In the genomic region with DNA sequence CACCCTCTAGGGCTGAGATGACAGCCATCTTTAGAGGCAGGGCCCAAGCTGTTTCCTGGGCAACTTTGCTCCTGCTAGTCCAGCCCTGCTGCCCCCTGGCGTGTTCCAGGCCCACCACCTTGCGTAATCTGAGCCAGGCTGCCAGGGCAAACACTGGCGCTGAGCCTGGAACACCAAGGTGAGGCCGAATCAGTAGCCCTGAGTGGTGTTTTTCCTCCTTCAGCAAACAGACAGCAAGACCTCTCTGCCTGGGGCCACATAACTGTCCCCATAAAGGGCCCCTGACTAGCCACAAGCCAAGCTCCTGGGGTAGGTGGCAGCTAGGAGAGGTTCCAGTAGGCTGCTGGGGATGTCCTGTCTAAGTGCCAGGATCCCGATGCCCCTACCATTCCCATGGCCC, we compare ENCODE assay signal across 8 mouse cellular contexts. TPM values are rescaled to one million over a fixed set of nuclear protein-coding genes. Genes with fewer than 3 reads are reported as not detected.
DNase-seq lines count a peak whose midpoint lies in the region; ATAC-seq and TF ChIP-seq lines count a peak whose summit lies in the region.

No protein-coding gene starts in this region.

- no peak overlapping the region for H3K9ac ChIP-seq in kidney, postnatal 0 days (ENCODE audit: low read depth, low read length)

- ATAC-seq in granulocyte monocyte progenitor cell, adult 5-6 weeks (replicated peaks; ENCODE audit: poor library complexity, severe bottlenecking) = peak; percentile 23; the same call in 1 of the 2 replicates
- ATAC-seq in kidney, postnatal 0 days (replicated peaks; ENCODE audit: low FRiP score, low read depth) = no peak

- H3K9me3 ChIP-seq in kidney, postnatal 0 days (replicated peaks; ENCODE audit: low read length) = no peaks in the 10 kb centered on the region

- H3K4me2 ChIP-seq in kidney, postnatal 0 days (ENCODE audit: low read length) = peak overlapping the region; percentile 91; the same call in 1 of the 2 replicates

- H3K4me3 ChIP-seq in kidney, postnatal 0 days (replicated peaks; ENCODE audit: low read depth, low read length) = no peak overlapping the region

- peak; percentile 63 for DNase-seq in gastrocnemius, postnatal 25 days
- no peak for DNase-seq in gastrocnemius, postnatal 4 days (ENCODE audit: low spot score in 2 of 2)
- peak; percentile 82 to 84 for DNase-seq in adrenal gland, postnatal 36 days
- peak; percentile 51 for DNase-seq in kidney, postnatal 0 days (ENCODE audit: low spot score)
- DNase-seq in lung, postnatal 25 days (ENCODE audit: low spot score) = peak; percentile 84
- no peak for DNase-seq in thymus, postnatal 25 days
- no peak for DNase-seq in layer of hippocampus, adult 9-10 months (ENCODE audit: low spot score)

- peaks cover 25% of the 10 kb centered on the region for H3K36me3 ChIP-seq in kidney, postnatal 0 days (ENCODE audit: insufficient read depth, low read length)

- WGBS in kidney, postnatal 0 days = 36% methylated on average over 5 of the region's 5 CpGs

- TF ChIP-seq CTCF in kidney, postnatal 0 days (IDR thresholded peaks at IDR 0.05; ENCODE audit: low read depth) = peak; percentile 41

- H3K27ac ChIP-seq in kidney, postnatal 0 days = peak overlapping the region; percentile 56; the same call in 1 of the 2 replicates

- H3K4me1 ChIP-seq in kidney, postnatal 0 days (replicated peaks; ENCODE audit: insufficient read depth, low read length) = peaks cover 18% of the 10 kb centered on the region

- H3K27me3 ChIP-seq in kidney, postnatal 0 days (ENCODE audit: insufficient read depth, low read length) = no peaks in the 10 kb centered on the region

RNA-seq across cellular contexts. Expression of gene Furin, which starts 5.1 kb away (rescaled TPM):
- total RNA-seq in gastrocnemius, postnatal 25 days (2021) = 10 to 100 TPM; 38.5 to 44.8 TPM
- 10 to 100 TPM; 73.8 to 77.6 TPM for total RNA-seq in gastrocnemius, postnatal 4 days (2021)
- 100 to 1,000 TPM; 155 to 170 TPM for total RNA-seq in adrenal gland, postnatal 36 days (2021)
- total RNA-seq in granulocyte monocyte progenitor cell, adult 5-6 weeks (2014; fragmentation: Nextera tagmentation) = 25.5 and 25.6 TPM in 2 replicates
- 5.0 and 10.1 TPM in 2 replicates for total RNA-seq in granulocyte monocyte progenitor cell, adult 5-6 weeks (2017)
- polyA plus RNA-seq in kidney, postnatal 0 days (2015; fragmentation: Nextera tagmentation; extraction: Ambion mirVana) = 20.8 and 22.9 TPM in 2 replicates

RNA-seq across cellular contexts. Expression of gene Fes, which starts 12.4 kb away (rescaled TPM):
- total RNA-seq in gastrocnemius, postnatal 25 days (2021) = 1 to 10 TPM; 3.3 to 3.4 TPM
- total RNA-seq in gastrocnemius, postnatal 4 days (2021) = 10 to 100 TPM; 16.7 to 18.1 TPM
- total RNA-seq in adrenal gland, postnatal 36 days (2021) = 10 to 100 TPM in 1 of 2 experiments, 1 to 10 TPM in 1; 7.5 to 11.4 TPM
- total RNA-seq in granulocyte monocyte progenitor cell, adult 5-6 weeks (2014; fragmentation: Nextera tagmentation) = 141 and 238 TPM in 2 replicates
- total RNA-seq in granulocyte monocyte progenitor cell, adult 5-6 weeks (2017) = 155 and 176 TPM in 2 replicates
- 12.4 and 12.5 TPM in 2 replicates for polyA plus RNA-seq in kidney, postnatal 0 days (2015; fragmentation: Nextera tagmentation; extraction: Ambion mirVana)

RNA-seq across cellular contexts. Expression of gene Man2a2, which starts 28.9 kb away (rescaled TPM):
- 100 to 1,000 TPM; 138 to 146 TPM for total RNA-seq in gastrocnemius, postnatal 25 days (2021)
- total RNA-seq in gastrocnemius, postnatal 4 days (2021) = 10 to 100 TPM; 87.2 to 91.1 TPM
- 10 to 100 TPM; 81.4 to 94.8 TPM for total RNA-seq in adrenal gland, postnatal 36 days (2021)
- 60.4 and 74.6 TPM in 2 replicates for total RNA-seq in granulocyte monocyte progenitor cell, adult 5-6 weeks (2014; fragmentation: Nextera tagmentation)
- total RNA-seq in granulocyte monocyte progenitor cell, adult 5-6 weeks (2017) = 32.7 and 36.7 TPM in 2 replicates
- polyA plus RNA-seq in kidney, postnatal 0 days (2015; fragmentation: Nextera tagmentation; extraction: Ambion mirVana) = 7.3 and 8.8 TPM in 2 replicates

RNA-seq across cellular contexts. Expression of gene Hddc3, which starts 57.2 kb away (rescaled TPM):
- total RNA-seq in gastrocnemius, postnatal 25 days (2021) = 10 to 100 TPM; 21.6 to 22.8 TPM
- total RNA-seq in gastrocnemius, postnatal 4 days (2021) = 10 to 100 TPM; 48.0 to 48.3 TPM
- 10 to 100 TPM; 30.0 to 40.7 TPM for total RNA-seq in adrenal gland, postnatal 36 days (2021)
- 10.3 and 14.5 TPM in 2 replicates for total RNA-seq in granulocyte monocyte progenitor cell, adult 5-6 weeks (2014; fragmentation: Nextera tagmentation)
- total RNA-seq in granulocyte monocyte progenitor cell, adult 5-6 weeks (2017) = 15.9 and 22.4 TPM in 2 replicates
- 20.2 and 21.5 TPM in 2 replicates for polyA plus RNA-seq in kidney, postnatal 0 days (2015; fragmentation: Nextera tagmentation; extraction: Ambion mirVana)

RNA-seq across cellular contexts. Expression of gene Unc45a, which starts 59.3 kb away (rescaled TPM):
- total RNA-seq in gastrocnemius, postnatal 25 days (2021) = 10 to 100 TPM; 11.6 to 12.6 TPM
- total RNA-seq in gastrocnemius, postnatal 4 days (2021) = 10 to 100 TPM; 18.4 to 19.4 TPM
- total RNA-seq in adrenal gland, postnatal 36 days (2021) = 10 to 100 TPM; 55.0 to 74.8 TPM
- total RNA-seq in granulocyte monocyte progenitor cell, adult 5-6 weeks (2014; fragmentation: Nextera tagmentation) = 8.1 and 13.9 TPM in 2 replicates
- 20.2 and 22.4 TPM in 2 replicates for total RNA-seq in granulocyte monocyte progenitor cell, adult 5-6 weeks (2017)
- 28.2 and 29.7 TPM in 2 replicates for polyA plus RNA-seq in kidney, postnatal 0 days (2015; fragmentation: Nextera tagmentation; extraction: Ambion mirVana)

Comparison
In these comparisons a context has a peak if more than half of its experiments do, and no peak if none do; other contexts are left out.
1. DNase-seq: peak in gastrocnemius, postnatal 25 days (single experiment), adrenal gland, postnatal 36 days (2 of 2), kidney, postnatal 0 days (single experiment) and lung, postnatal 25 days (single experiment); none in gastrocnemius, postnatal 4 days (0 of 2), thymus, postnatal 25 days (single experiment) and layer of hippocampus, adult 9-10 months (single experiment).
2. RNA of gene Fes, which starts 12.4 kb away (total RNA-seq): 141 to 238 TPM in granulocyte monocyte progenitor cell, adult 5-6 weeks; 16.7 to 18.1 TPM in gastrocnemius, postnatal 4 days, 7.5 to 11.4 TPM in adrenal gland, postnatal 36 days and 3.3 to 3.4 TPM in gastrocnemius, postnatal 25 days; every median in the first group is over 4 times any median in the second.